Mouse (Mus musculus): ENCODE data around the gene Ptpre. TPM values are rescaled to one million over a fixed set of nuclear protein-coding genes. Genes with fewer than 3 reads are reported as not detected.

The Ptpre gene
- total and polyA plus RNA-seq, 2 experiments from 2014 or later, result 6.9 to 10.9 TPM

GRCm38 (mm10) chr7:135534548-135535189 is 2.6 kb upstream of the Ptpre start:
- DNase-seq, result peak; percentile 59
- no peak for TF ChIP-seq CTCF (IDR thresholded peaks at IDR 0.05; ENCODE audit: low read depth)
- no peak overlapping the region for H3K4me3 ChIP-seq (ENCODE audit: low read depth, low read length)
- H3K4me1 ChIP-seq (ENCODE audit: insufficient read depth), result no peaks in the 10 kb centered on the region
- 38% methylated on average over 2 of the region's 2 CpGs for WGBS
- no peak overlapping the region for H3K4me2 ChIP-seq (ENCODE audit: low read depth)
- no peaks in the 10 kb centered on the region; the same call in 1 of the 2 replicates for H3K27me3 ChIP-seq (ENCODE audit: insufficient read depth, low read length)
- no peak overlapping the region for H3K27ac ChIP-seq (ENCODE audit: low read depth, low read length)
- no peaks in the 10 kb centered on the region for H3K9me3 ChIP-seq (ENCODE audit: low read length)
- H3K9ac ChIP-seq, result no peak overlapping the region
- H3K36me3 ChIP-seq (ENCODE audit: insufficient read depth), result no peaks in the 10 kb centered on the region
- ATAC-seq, result no peak

GRCm38 (mm10) chr7:135535908-135536307 is 1.4 kb upstream of the Ptpre start:
- TF ChIP-seq CTCF (IDR thresholded peaks at IDR 0.05; ENCODE audit: low read depth), result no peak
- no peak overlapping the region for H3K9ac ChIP-seq
- no peak for ATAC-seq
- no peak overlapping the region for H3K4me2 ChIP-seq (ENCODE audit: low read depth)
- DNase-seq, result no peak
- H3K4me3 ChIP-seq (ENCODE audit: low read depth, low read length), result no peak overlapping the region
- no peaks in the 10 kb centered on the region for H3K9me3 ChIP-seq (ENCODE audit: low read length)
- H3K27ac ChIP-seq (ENCODE audit: low read depth, low read length), result no peak overlapping the region
- 87% methylated on average over 3 of the region's 3 CpGs for WGBS
- H3K4me1 ChIP-seq (ENCODE audit: insufficient read depth), result no peaks in the 10 kb centered on the region
- H3K27me3 ChIP-seq (ENCODE audit: insufficient read depth, low read length), result no peaks in the 10 kb centered on the region; the same call in 1 of the 2 replicates
- no peaks in the 10 kb centered on the region for H3K36me3 ChIP-seq (ENCODE audit: insufficient read depth)

GRCm38 (mm10) chr7:135537948-135538741 is 864 bp downstream of the Ptpre start:
- Histone ChIP-seq H3K4me1 (ENCODE audit: insufficient read depth) (no peaks in the 10 kb centered on the region), H3K27me3 (ENCODE audit: insufficient read depth, low read length) (no peaks in the 10 kb centered on the region; the same call in 1 of the 2 replicates), H3K9ac (peak overlapping the region; percentile 75), H3K27ac (ENCODE audit: low read depth, low read length) (peak overlapping the region; percentile 74), H3K4me3 (ENCODE audit: low read depth, low read length) (peak overlapping the region; percentile 69), H3K36me3 (ENCODE audit: insufficient read depth) (no peaks in the 10 kb centered on the region), H3K9me3 (ENCODE audit: low read length) (no peaks in the 10 kb centered on the region), H3K4me2 (ENCODE audit: low read depth) (peak overlapping the region; percentile 88)
- ATAC-seq (peak; percentile 62), DNase-seq (peak; percentile 72)
- TF ChIP-seq CTCF (IDR thresholded peaks at IDR 0.05; ENCODE audit: low read depth), result peak; percentile 28; the same call in 1 of the 2 replicates
- WGBS, result 3% methylated on average over 66 of the region's 71 CpGs

GRCm38 (mm10) chr7:135539429-135539828 is 2.1 kb downstream of the Ptpre start:
- no peaks in the 10 kb centered on the region for H3K9me3 ChIP-seq (ENCODE audit: low read length)
- ATAC-seq (no peak), DNase-seq (no peak)
- no peak for TF ChIP-seq CTCF (IDR thresholded peaks at IDR 0.05; ENCODE audit: low read depth)
- WGBS, result 91% methylated on average over 2 of the region's 2 CpGs
- H3K4me2 ChIP-seq (ENCODE audit: low read depth), result no peak overlapping the region
- no peaks in the 10 kb centered on the region for H3K4me1 ChIP-seq (ENCODE audit: insufficient read depth)
- no peak overlapping the region for H3K4me3 ChIP-seq (ENCODE audit: low read depth, low read length)
- no peaks in the 10 kb centered on the region; the same call in 1 of the 2 replicates for H3K27me3 ChIP-seq (ENCODE audit: insufficient read depth, low read length)
- no peaks in the 10 kb centered on the region for H3K36me3 ChIP-seq (ENCODE audit: insufficient read depth)
- no peak overlapping the region for H3K9ac ChIP-seq
- H3K27ac ChIP-seq (ENCODE audit: low read depth, low read length), result no peak overlapping the region

- Histone ChIP-seq H3K27me3 (ENCODE audit: insufficient read depth, low read length) (no peaks in the 10 kb centered on the region), H3K27ac (ENCODE audit: low read depth, low read length) (no peak overlapping the region), H3K4me3 (ENCODE audit: low read depth, low read length) (no peak overlapping the region), H3K36me3 (ENCODE audit: insufficient read depth) (no peaks in the 10 kb centered on the region), H3K9me3 (ENCODE audit: low read length) (no peaks in the 10 kb centered on the region), H3K4me2 (ENCODE audit: low read depth) (no peak overlapping the region), H3K9ac (no peak overlapping the region), H3K4me1 (ENCODE audit: insufficient read depth) (no peaks in the 10 kb centered on the region)
- no peak for TF ChIP-seq CTCF (IDR thresholded peaks at IDR 0.05; ENCODE audit: low read depth)
- no peak for ATAC-seq
- DNase-seq, result no peak
- WGBS, result 55% methylated on average over 3 of the region's 3 CpGs
These were observed 5.0 kb downstream of the Ptpre start for GRCm38 (mm10) chr7:135542235-135542634.

- Histone ChIP-seq H3K27me3 (ENCODE audit: insufficient read depth, low read length) (no peaks in the 10 kb centered on the region), H3K9ac (no peak overlapping the region), H3K4me2 (ENCODE audit: low read depth) (no peak overlapping the region), H3K36me3 (ENCODE audit: insufficient read depth) (no peaks in the 10 kb centered on the region), H3K4me3 (ENCODE audit: low read depth, low read length) (no peak overlapping the region), H3K27ac (ENCODE audit: low read depth, low read length) (no peak overlapping the region), H3K4me1 (ENCODE audit: insufficient read depth) (no peaks in the 10 kb centered on the region), H3K9me3 (ENCODE audit: low read length) (no peaks in the 10 kb centered on the region)
- WGBS, result 65% methylated on average over 3 of the region's 3 CpGs
- ATAC-seq (no peak), DNase-seq (no peak)
- no peak for TF ChIP-seq CTCF (IDR thresholded peaks at IDR 0.05; ENCODE audit: low read depth)
These were observed 5.8 kb downstream of the Ptpre start for GRCm38 (mm10) chr7:135543033-135543432.

- H3K4me3 ChIP-seq (ENCODE audit: low read depth, low read length), result no peak overlapping the region
- 92% methylated on average over 6 of the region's 6 CpGs for WGBS
These were observed 7.0 kb downstream of the Ptpre start for GRCm38 (mm10) chr7:135544321-135544720.

More at GRCm38 (mm10) chr7:135544321-135544720, 7.0 kb downstream of the Ptpre start:
- Histone ChIP-seq H3K9ac (no peak overlapping the region), H3K4me1 (ENCODE audit: insufficient read depth) (no peaks in the 10 kb centered on the region), H3K27ac (ENCODE audit: low read depth, low read length) (no peak overlapping the region), H3K9me3 (ENCODE audit: low read length) (no peaks in the 10 kb centered on the region), H3K27me3 (ENCODE audit: insufficient read depth, low read length) (no peaks in the 10 kb centered on the region), H3K4me2 (ENCODE audit: low read depth) (no peak overlapping the region), H3K36me3 (ENCODE audit: insufficient read depth) (no peaks in the 10 kb centered on the region)
- ATAC-seq (no peak), DNase-seq (no peak)
- no peak for TF ChIP-seq CTCF (IDR thresholded peaks at IDR 0.05; ENCODE audit: low read depth)
